Mouse (Mus musculus): ENCODE results near the gene Aplnr. TPM values are rescaled to one million over a fixed set of nuclear protein-coding genes. Genes with fewer than 3 reads are reported as not detected.

Aplnr gene
- polyA plus RNA-seq, 1 experiment from 2014 or later: 36.6 TPM

GRCm38 (mm10) chr2:85161638-85162093 lies 25.6 kb downstream of the Aplnr start:
- H3K4me3 ChIP-seq (ENCODE audit: low read depth, low read length): no peak overlapping the region
- no peaks in the 10 kb centered on the region for H3K27me3 ChIP-seq (ENCODE audit: control insufficient read depth, insufficient read depth, low read length)
- H3K27ac ChIP-seq (ENCODE audit: low read depth, low read length): no peak overlapping the region
- no peaks in the 10 kb centered on the region for H3K9me3 ChIP-seq (ENCODE audit: control insufficient read depth, low read length)
- DNase-seq (ENCODE audit: low spot score) (peak; percentile 39), ATAC-seq (ENCODE audit: low FRiP score) (peak; percentile 67; the same call in 1 of the 2 replicates)
- no peaks in the 10 kb centered on the region for H3K4me1 ChIP-seq (replicated peaks; ENCODE audit: control insufficient read depth, insufficient read depth, low read length)
- no peak overlapping the region for H3K9ac ChIP-seq (ENCODE audit: low read depth, low read length)
- H3K4me2 ChIP-seq (replicated peaks; ENCODE audit: low read depth, low read length): no peak overlapping the region
- H3K36me3 ChIP-seq (ENCODE audit: control insufficient read depth, insufficient read depth, low read length): no peaks in the 10 kb centered on the region
- WGBS: 20% methylated on average over 1 of the region's 1 CpGs

GRCm38 (mm10) chr2:85163311-85164047 lies 27.5 kb downstream of the Aplnr start:
- H3K36me3 ChIP-seq (ENCODE audit: control insufficient read depth, insufficient read depth, low read length): no peaks in the 10 kb centered on the region
- no peak overlapping the region for H3K4me3 ChIP-seq (ENCODE audit: low read depth, low read length)
- no peak overlapping the region for H3K9ac ChIP-seq (ENCODE audit: low read depth, low read length)
- H3K9me3 ChIP-seq (ENCODE audit: control insufficient read depth, low read length): no peaks in the 10 kb centered on the region
- ATAC-seq (ENCODE audit: low FRiP score) (no peak), DNase-seq (ENCODE audit: low spot score) (peak; percentile 16)
- no peak overlapping the region for H3K27ac ChIP-seq (ENCODE audit: low read depth, low read length)
- H3K27me3 ChIP-seq (ENCODE audit: control insufficient read depth, insufficient read depth, low read length): no peaks in the 10 kb centered on the region
- H3K4me1 ChIP-seq (replicated peaks; ENCODE audit: control insufficient read depth, insufficient read depth, low read length): no peaks in the 10 kb centered on the region
- H3K4me2 ChIP-seq (replicated peaks; ENCODE audit: low read depth, low read length): no peak overlapping the region
- 35% methylated on average over 7 of the region's 7 CpGs for WGBS

- Histone ChIP-seq H3K36me3 (ENCODE audit: control insufficient read depth, insufficient read depth, low read length) (no peaks in the 10 kb centered on the region), H3K9ac (ENCODE audit: low read depth, low read length) (no peak overlapping the region), H3K4me3 (ENCODE audit: low read depth, low read length) (no peak overlapping the region), H3K4me2 (replicated peaks; ENCODE audit: low read depth, low read length) (no peak overlapping the region), H3K27ac (ENCODE audit: low read depth, low read length) (no peak overlapping the region), H3K4me1 (replicated peaks; ENCODE audit: control insufficient read depth, insufficient read depth, low read length) (no peaks in the 10 kb centered on the region), H3K27me3 (ENCODE audit: control insufficient read depth, insufficient read depth, low read length) (no peaks in the 10 kb centered on the region), H3K9me3 (ENCODE audit: control insufficient read depth, low read length) (no peaks in the 10 kb centered on the region)
- WGBS: 81% methylated on average over 1 of the region's 1 CpGs
- ATAC-seq (ENCODE audit: low FRiP score) (no peak), DNase-seq (ENCODE audit: low spot score) (no peak)
These were observed 31.6 kb downstream of the Aplnr start for GRCm38 (mm10) chr2:85167624-85168023.

- Histone ChIP-seq H3K9me3 (ENCODE audit: control insufficient read depth, low read length) (no peaks in the 10 kb centered on the region), H3K36me3 (ENCODE audit: control insufficient read depth, insufficient read depth, low read length) (no peaks in the 10 kb centered on the region), H3K9ac (ENCODE audit: low read depth, low read length) (no peak overlapping the region), H3K27ac (ENCODE audit: low read depth, low read length) (no peak overlapping the region), H3K27me3 (ENCODE audit: control insufficient read depth, insufficient read depth, low read length) (no peaks in the 10 kb centered on the region), H3K4me1 (replicated peaks; ENCODE audit: control insufficient read depth, insufficient read depth, low read length) (no peaks in the 10 kb centered on the region), H3K4me2 (replicated peaks; ENCODE audit: low read depth, low read length) (no peak overlapping the region), H3K4me3 (ENCODE audit: low read depth, low read length) (no peak overlapping the region)
- WGBS: 93% methylated on average over 1 of the region's 1 CpGs
- ATAC-seq (ENCODE audit: low FRiP score): no peak
- no peak for DNase-seq (ENCODE audit: low spot score)
These were observed 32.3 kb downstream of the Aplnr start for GRCm38 (mm10) chr2:85168327-85168726.

- 69% methylated on average over 3 of the region's 3 CpGs for WGBS
- no peak for ATAC-seq (ENCODE audit: low FRiP score)
- DNase-seq (ENCODE audit: low spot score): no peak
- H3K4me2 ChIP-seq (replicated peaks; ENCODE audit: low read depth, low read length): no peak overlapping the region
- no peaks in the 10 kb centered on the region for H3K9me3 ChIP-seq (ENCODE audit: control insufficient read depth, low read length)
- H3K36me3 ChIP-seq (ENCODE audit: control insufficient read depth, insufficient read depth, low read length): no peaks in the 10 kb centered on the region
- H3K4me3 ChIP-seq (ENCODE audit: low read depth, low read length): no peak overlapping the region
- no peaks in the 10 kb centered on the region for H3K27me3 ChIP-seq (ENCODE audit: control insufficient read depth, insufficient read depth, low read length)
- H3K27ac ChIP-seq (ENCODE audit: low read depth, low read length): no peak overlapping the region
- H3K4me1 ChIP-seq (replicated peaks; ENCODE audit: control insufficient read depth, insufficient read depth, low read length): no peaks in the 10 kb centered on the region
- no peak overlapping the region for H3K9ac ChIP-seq (ENCODE audit: low read depth, low read length)
These were observed 36.2 kb downstream of the Aplnr start for GRCm38 (mm10) chr2:85172071-85172762.

- no peaks in the 10 kb centered on the region for H3K27me3 ChIP-seq (ENCODE audit: control insufficient read depth, insufficient read depth, low read length)
- H3K9me3 ChIP-seq (ENCODE audit: control insufficient read depth, low read length): no peaks in the 10 kb centered on the region
- H3K36me3 ChIP-seq (ENCODE audit: control insufficient read depth, insufficient read depth, low read length): no peaks in the 10 kb centered on the region
- 68% methylated on average over 2 of the region's 2 CpGs for WGBS
- H3K4me3 ChIP-seq (ENCODE audit: low read depth, low read length): no peak overlapping the region
- no peaks in the 10 kb centered on the region for H3K4me1 ChIP-seq (replicated peaks; ENCODE audit: control insufficient read depth, insufficient read depth, low read length)
- H3K27ac ChIP-seq (ENCODE audit: low read depth, low read length): no peak overlapping the region
- ATAC-seq (ENCODE audit: low FRiP score): no peak
- no peak overlapping the region for H3K4me2 ChIP-seq (replicated peaks; ENCODE audit: low read depth, low read length)
- no peak overlapping the region for H3K9ac ChIP-seq (ENCODE audit: low read depth, low read length)
- no peak for DNase-seq (ENCODE audit: low spot score)
These were observed 36.7 kb downstream of the Aplnr start for GRCm38 (mm10) chr2:85172763-85173103.

- no peak overlapping the region for H3K4me3 ChIP-seq (ENCODE audit: low read depth, low read length)
- no peaks in the 10 kb centered on the region for H3K27me3 ChIP-seq (ENCODE audit: control insufficient read depth, insufficient read depth, low read length)
- H3K4me2 ChIP-seq (replicated peaks; ENCODE audit: low read depth, low read length): no peak overlapping the region
- ATAC-seq (ENCODE audit: low FRiP score): no peak
- no peaks in the 10 kb centered on the region for H3K36me3 ChIP-seq (ENCODE audit: control insufficient read depth, insufficient read depth, low read length)
- no peaks in the 10 kb centered on the region for H3K9me3 ChIP-seq (ENCODE audit: control insufficient read depth, low read length)
- H3K9ac ChIP-seq (ENCODE audit: low read depth, low read length): no peak overlapping the region
- H3K4me1 ChIP-seq (replicated peaks; ENCODE audit: control insufficient read depth, insufficient read depth, low read length): no peaks in the 10 kb centered on the region
- DNase-seq (ENCODE audit: low spot score): no peak
- 72% methylated on average over 6 of the region's 6 CpGs for WGBS
- no peak overlapping the region for H3K27ac ChIP-seq (ENCODE audit: low read depth, low read length)
These were observed 37.5 kb downstream of the Aplnr start for GRCm38 (mm10) chr2:85173545-85173944.

GRCm38 (mm10) chr2:85178139-85178800 lies 42.2 kb downstream of the Aplnr start:
- Histone ChIP-seq H3K4me1 (replicated peaks; ENCODE audit: control insufficient read depth, insufficient read depth, low read length) (no peaks in the 10 kb centered on the region), H3K36me3 (ENCODE audit: control insufficient read depth, insufficient read depth, low read length) (no peaks in the 10 kb centered on the region), H3K9me3 (ENCODE audit: control insufficient read depth, low read length) (no peaks in the 10 kb centered on the region), H3K4me2 (replicated peaks; ENCODE audit: low read depth, low read length) (no peak overlapping the region), H3K4me3 (ENCODE audit: low read depth, low read length) (no peak overlapping the region), H3K27ac (ENCODE audit: low read depth, low read length) (no peak overlapping the region), H3K9ac (ENCODE audit: low read depth, low read length) (no peak overlapping the region), H3K27me3 (ENCODE audit: control insufficient read depth, insufficient read depth, low read length) (no peaks in the 10 kb centered on the region)
- DNase-seq (ENCODE audit: low spot score) (no peak), ATAC-seq (ENCODE audit: low FRiP score) (no peak)
- 67% methylated on average over 4 of the region's 4 CpGs for WGBS

Measured in hindbrain, embryonic 11.5 days (tissue).